28 mouse cellular contexts compared by ENCODE assay signal in the genomic region with DNA sequence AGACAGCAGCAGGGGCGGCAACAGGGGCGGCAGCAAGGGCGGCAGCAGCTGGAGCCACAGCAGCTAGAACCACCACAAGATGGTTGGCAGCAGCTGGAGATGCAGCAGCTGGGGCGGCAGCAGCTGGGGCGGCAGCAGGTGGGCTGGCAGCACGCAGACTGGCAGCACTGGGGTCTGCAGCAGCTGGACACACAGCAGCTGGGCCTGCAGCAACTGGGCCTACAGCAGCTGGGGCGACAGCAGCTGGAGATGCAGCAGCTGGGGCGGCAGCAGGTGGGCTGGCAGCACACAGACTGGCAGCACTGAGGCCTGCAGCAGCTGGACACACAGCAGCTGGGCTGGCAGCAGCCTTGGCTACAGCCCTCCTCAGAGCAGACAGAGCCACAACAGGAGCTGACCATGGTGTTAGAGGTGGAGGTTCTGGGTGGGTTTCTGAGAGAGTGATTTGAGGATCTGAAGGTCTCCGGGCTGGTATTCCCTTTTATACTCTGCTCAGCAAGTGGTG. TPM values are rescaled to one million over a fixed set of nuclear protein-coding genes. Genes with fewer than 3 reads are reported as not detected.
"Had no signal": no experiment of that assay in that cellular context is flagged by ENCODE, and none has a peak within 500 bp of the region (broad histone marks: within the 10 kb centered on the region; RNA-seq: fewer than 3 reads in every experiment).

A gene (minus strand): TSS at position 455 of the 505 bp plus-strand sequence.

RNA-seq across cellular contexts. Expression of the gene that starts here (rescaled TPM):
- total RNA-seq: common myeloid progenitor, adult 5-6 weeks; forebrain, postnatal 0 days; gastrocnemius, adult 18-20 months; gastrocnemius, adult 2 months; gastrocnemius, adult 8-10 months; gastrocnemius, postnatal 10 days; gastrocnemius, postnatal 14 days; gastrocnemius, postnatal 25 days; gastrocnemius, postnatal 36 days; gastrocnemius, postnatal 4 days; granulocyte monocyte progenitor cell, adult 5-6 weeks; heart, adult 18-20 months; heart, adult 2 months; heart, adult 8-10 months had no signal
- polyA plus RNA-seq: cortical plate, adult 2 months; embryonic facial prominence, embryonic 10.5 days; embryonic facial prominence, embryonic 11.5 days; embryonic facial prominence, embryonic 12.5 days; embryonic facial prominence, embryonic 13.5 days; erythroblast, embryonic 14.5 days; forebrain, embryonic 10.5 days; forebrain, embryonic 11.5 days; forebrain, embryonic 13.5 days; forebrain, embryonic 14.5 days; forebrain, embryonic 15.5 days; forebrain, embryonic 16.5 days; forebrain, postnatal 0 days; frontal cortex, adult 2 months; gonadal fat pad, adult 2 months; heart, adult 2 months had no signal
